11 mouse cellular contexts compared by ENCODE assay signal in the genomic region with DNA sequence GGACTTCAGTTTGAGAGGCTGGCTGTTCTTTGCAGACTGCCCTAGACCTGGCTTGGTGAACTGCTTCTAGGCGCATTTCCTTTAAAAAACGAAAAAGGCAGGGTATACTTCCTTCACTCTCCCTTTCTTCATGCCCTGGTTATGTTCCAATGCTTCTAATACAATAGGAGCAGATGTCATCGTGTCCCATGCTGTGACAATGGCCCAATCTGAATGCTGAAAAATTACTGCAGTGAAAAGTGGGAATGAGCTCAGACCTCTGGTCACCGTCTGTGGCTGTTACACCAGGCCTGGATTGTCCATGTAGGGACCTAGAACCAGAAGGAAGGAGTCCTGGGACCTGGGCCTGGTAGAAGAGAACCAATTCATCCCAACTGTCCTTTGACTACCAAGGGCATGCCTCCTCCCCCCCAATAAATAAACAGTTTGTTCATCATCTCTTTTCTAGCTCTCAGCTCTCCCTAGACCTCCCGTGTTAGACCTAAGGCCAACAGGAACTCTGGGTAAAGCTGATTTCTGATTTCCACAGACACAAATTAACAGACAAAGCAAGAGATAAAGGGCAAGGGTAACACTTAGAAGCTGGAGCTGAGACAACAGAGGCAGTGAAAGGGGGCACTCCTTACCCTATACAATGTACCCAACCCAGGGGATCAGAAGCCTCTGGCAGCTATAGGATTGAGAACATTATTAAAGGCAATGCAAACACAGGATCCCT. TPM values are rescaled to one million over a fixed set of nuclear protein-coding genes. Genes with fewer than 3 reads are reported as not detected.
A peak's percentile ranks its signal among the peaks of the same experiment; 100 is the strongest.
DNase-seq lines count a peak whose midpoint lies in the region; ATAC-seq and TF ChIP-seq lines count a peak whose summit lies in the region.
"Had no signal": no experiment of that assay in that cellular context is flagged by ENCODE, and none has a peak within 500 bp of the region (broad histone marks: within the 10 kb centered on the region; RNA-seq: fewer than 3 reads in every experiment).

No protein-coding gene starts in this region.

- no peak for DNase-seq in layer of hippocampus, adult 2 months (ENCODE audit: low spot score in 2 of 2)
- no peak for DNase-seq in layer of hippocampus, postnatal 36 days
- DNase-seq in cerebellum, adult 9-10 months: peak; percentile 93
- DNase-seq in midbrain, embryonic 14.5 days: no peak
- no peak for DNase-seq in urinary bladder, postnatal 36 days (ENCODE audit: low spot score in 2 of 2)
- no peak for DNase-seq in urinary bladder, postnatal 10 days (ENCODE audit: low spot score)
- no peak for DNase-seq in thymus, adult 2 months
- DNase-seq: gastrocnemius, postnatal 14 days; right cerebral cortex, postnatal 4 days had no signal

- H3K9me3 ChIP-seq in heart, embryonic 16.5 days (replicated peaks; ENCODE audit: control insufficient read depth, low read length): no peaks in the 10 kb centered on the region
- no peaks in the 10 kb centered on the region for H3K9me3 ChIP-seq in midbrain, embryonic 14.5 days (ENCODE audit: control insufficient read depth, low read length)

- H3K4me2 ChIP-seq in heart, embryonic 16.5 days (ENCODE audit: low read depth, low read length): peak overlapping the region; percentile 31; the same call in 1 of the 2 replicates
- no peak overlapping the region for H3K4me2 ChIP-seq in midbrain, embryonic 14.5 days (ENCODE audit: low read length)

- ATAC-seq in heart, embryonic 16.5 days (replicated peaks; ENCODE audit: extremely low read depth, insufficient read depth, low FRiP score): no peak
- no peak for ATAC-seq in midbrain, embryonic 14.5 days (ENCODE audit: low FRiP score, low TSS enrichment)

- peaks cover 67% of the 10 kb centered on the region for H3K4me1 ChIP-seq in heart, embryonic 16.5 days (ENCODE audit: control insufficient read depth, insufficient read depth, low read length)
- H3K4me1 ChIP-seq in midbrain, embryonic 14.5 days (ENCODE audit: control insufficient read depth, insufficient read depth, low read length): peaks cover 26% of the 10 kb centered on the region
- H3K4me1 ChIP-seq in thymus, adult 2 months (replicated peaks; ENCODE audit: control insufficient read depth, insufficient read depth, low read length): peaks cover 67% of the 10 kb centered on the region

- H3K27me3 ChIP-seq in heart, embryonic 16.5 days (ENCODE audit: control insufficient read depth, insufficient read depth, low read length): no peaks in the 10 kb centered on the region
- no peaks in the 10 kb centered on the region for H3K27me3 ChIP-seq in midbrain, embryonic 14.5 days (ENCODE audit: control insufficient read depth, insufficient read depth, low read length)
- no peaks in the 10 kb centered on the region for H3K27me3 ChIP-seq in thymus, adult 2 months (ENCODE audit: control insufficient read depth, insufficient read depth, low read length)

- H3K36me3 ChIP-seq in heart, embryonic 16.5 days (ENCODE audit: control insufficient read depth, insufficient read depth): no peaks in the 10 kb centered on the region
- no peaks in the 10 kb centered on the region for H3K36me3 ChIP-seq in midbrain, embryonic 14.5 days (ENCODE audit: control insufficient read depth, insufficient read depth, low read length)
- no peaks in the 10 kb centered on the region for H3K36me3 ChIP-seq in thymus, adult 2 months (ENCODE audit: control insufficient read depth, insufficient read depth, low read length)

- H3K4me3 ChIP-seq in layer of hippocampus, adult 2 months: no peak overlapping the region
- no peak overlapping the region for H3K4me3 ChIP-seq in heart, embryonic 16.5 days (ENCODE audit: low read length)
- no peak overlapping the region for H3K4me3 ChIP-seq in midbrain, embryonic 14.5 days (replicated peaks; ENCODE audit: low read depth, low read length)
- H3K4me3 ChIP-seq in thymus, adult 2 months (ENCODE audit: control insufficient read depth, insufficient read depth, low read length): no peak overlapping the region

- TF ChIP-seq CTCF in layer of hippocampus, adult 2 months (conservative IDR thresholded peaks at IDR 0.05): no peak
- TF ChIP-seq CTCF in thymus, adult 2 months (IDR thresholded peaks at IDR 0.05; ENCODE audit: borderline replicate concordance, control insufficient read depth, extremely low read depth, insufficient read depth, low read length, poor library complexity): no peak

- no peak overlapping the region for H3K9ac ChIP-seq in heart, embryonic 16.5 days (ENCODE audit: low read length)
- no peak overlapping the region for H3K9ac ChIP-seq in midbrain, embryonic 14.5 days (replicated peaks; ENCODE audit: low read length)
- H3K9ac ChIP-seq: liver, embryonic 14.5 days had no signal

- peak overlapping the region; percentile 86 for H3K27ac ChIP-seq in layer of hippocampus, adult 2 months
- peak overlapping the region; percentile 72 for H3K27ac ChIP-seq in heart, embryonic 16.5 days (ENCODE audit: low read length)
- H3K27ac ChIP-seq in midbrain, embryonic 14.5 days (replicated peaks; ENCODE audit: low read depth, low read length): peak overlapping the region; percentile 41
- H3K27ac ChIP-seq in thymus, adult 2 months (ENCODE audit: control insufficient read depth, insufficient read depth, low read length): no peak overlapping the region
- H3K27ac ChIP-seq: liver, embryonic 14.5 days had no signal

- WGBS in heart, embryonic 16.5 days: 73% methylated on average over 5 of the region's 5 CpGs
- 82% methylated on average over 5 of the region's 5 CpGs for WGBS in midbrain, embryonic 14.5 days
- 90% methylated on average over 5 of the region's 5 CpGs for WGBS in thymus, adult 2 months

- no peak for TF ChIP-seq POLR2A in thymus, adult 2 months (IDR thresholded peaks at IDR 0.05; ENCODE audit: control insufficient read depth, extremely low read depth, insufficient read depth, low read length, poor library complexity)

RNA-seq across cellular contexts. Expression of a gene that starts 8.7 kb away (rescaled TPM):
- not detected for total RNA-seq in layer of hippocampus, adult 2 months (2021)
- total RNA-seq in layer of hippocampus, postnatal 36 days (2021): not detected
- polyA plus RNA-seq in heart, embryonic 16.5 days (2015; fragmentation: Nextera tagmentation; extraction: Ambion mirVana): 0.18 TPM in 1 of 2 replicates, not detected in the other
- polyA plus RNA-seq in midbrain, embryonic 14.5 days (2014; fragmentation: Nextera tagmentation; extraction: Ambion mirVana): not detected in 2 replicates
- not detected in 2 replicates for polyA plus RNA-seq in thymus, adult 2 months (2012; rRNA removed)
- total RNA-seq: gastrocnemius, postnatal 14 days had no signal
- polyA plus RNA-seq: liver, embryonic 14.5 days had no signal

RNA-seq across cellular contexts. Expression of a gene that starts 30.8 kb away (rescaled TPM):
- 100 to 1,000 TPM; 200 to 216 TPM for total RNA-seq in layer of hippocampus, adult 2 months (2021)
- total RNA-seq in layer of hippocampus, postnatal 36 days (2021): 100 to 1,000 TPM; 189 to 211 TPM
- 24.2 and 26.7 TPM in 2 replicates for polyA plus RNA-seq in heart, embryonic 16.5 days (2015; fragmentation: Nextera tagmentation; extraction: Ambion mirVana)
- polyA plus RNA-seq in midbrain, embryonic 14.5 days (2014; fragmentation: Nextera tagmentation; extraction: Ambion mirVana): 20.5 and 24.9 TPM in 2 replicates
- 172 and 234 TPM in 2 replicates for polyA plus RNA-seq in thymus, adult 2 months (2012; rRNA removed)
